Mouse (Mus musculus) small intestine, adult 2 months (tissue): ENCODE data around the gene Syngr3. TPM values are rescaled to one million over a fixed set of nuclear protein-coding genes. Genes with fewer than 3 reads are reported as not detected.

Source experiments
- H3K27ac ChIP-seq: fragments of 200-500 bp; 2 replicates; pipeline ENCODE4 v1.5.1; 2012; ENCODE audit warnings: low read depth, low read length, control low read depth, inconsistent platforms; ENCODE audit not compliant: insufficient read depth
- H3K27me3 ChIP-seq: fragments of 200-500 bp; 2 replicates; pipeline ENCODE4 v1.6.1; 2012; ENCODE audit warnings: mild to moderate bottlenecking, moderate library complexity, low read length, inconsistent platforms; ENCODE audit not compliant: control insufficient read depth, insufficient read depth
- H3K36me3 ChIP-seq: fragments of 200-500 bp; 2 replicates; pipeline ENCODE4 v1.6.1; 2012; ENCODE audit warnings: mild to moderate bottlenecking, low read length, control low read depth, inconsistent platforms; ENCODE audit not compliant: control insufficient read depth, insufficient read depth
- H3K4me1 ChIP-seq: fragments of 200-500 bp; 2 replicates; pipeline ENCODE4 v1.6.1; 2012; ENCODE audit warnings: low read length, inconsistent platforms, mixed read lengths; ENCODE audit not compliant: control insufficient read depth, insufficient read depth, insufficient read length
- H3K4me3 ChIP-seq: fragments of 200-500 bp; 2 replicates; pipeline ENCODE4 v1.5.1; 2012; ENCODE audit warnings: low read depth, mild to moderate bottlenecking, control low read depth, inconsistent platforms, low read length, moderate library complexity
- CTCF ChIP-seq: fragments of 200-500 bp; IDR thresholded peaks from 2 replicates; pipeline ENCODE4 v1.5.1; 2012; ENCODE audit warnings: low read depth, mild to moderate bottlenecking, control low read depth, inconsistent platforms, low read length, moderate library complexity, mixed read lengths; ENCODE audit not compliant: insufficient replicate concordance, insufficient read length; ENCODE audit errors: extremely low read depth
- POLR2A ChIP-seq: fragments of 200-500 bp; IDR thresholded peaks from 2 replicates; pipeline ENCODE4 v1.6.1; 2012; ENCODE audit warnings: low read depth, mild to moderate bottlenecking, control low read depth, inconsistent platforms, low read length, moderate library complexity
- WGBS: fragments of 180-500 bp; shearing (Covaris S2); methylation state at CpG from one replicate; pipeline ENCODE4 v1.1.7; 2018; 5-methylcytosine and 5-hydroxymethylcytosine counted together
- polyA plus RNA-seq: library from polyadenylated mRNA; depleted of rRNA; stranded (reverse); fragments of >200 nt; gene quantifications from 2 replicates; pipeline ENCODE4 v1.2.3, GENCODE M21; 2012

The Syngr3 gene
- polyA plus RNA-seq, 1 experiment = 1.3 TPM

- H3K4me3 ChIP-seq = peak overlapping the region; percentile 65; the same call in 1 of the 2 replicates
- H3K27me3 ChIP-seq = no peaks in the 10 kb centered on the region
- TF ChIP-seq POLR2A (no peak), CTCF (no peak)
- peaks cover 20% of the 10 kb centered on the region for H3K4me1 ChIP-seq
- peaks cover 27% of the 10 kb centered on the region for H3K36me3 ChIP-seq
- 88% methylated on average over 9 of the region's 9 CpGs for WGBS
- no peak overlapping the region for H3K27ac ChIP-seq
Measured at GRCm38 (mm10) chr17:24701251-24701650, 11.5 kb upstream of the Syngr3 start.

GRCm38 (mm10) chr17:24699473-24699872 is 9.7 kb upstream of the Syngr3 start:
- TF ChIP-seq CTCF (no peak), POLR2A (peak; percentile 76)
- Histone ChIP-seq H3K4me1 (peaks cover 23% of the 10 kb centered on the region), H3K36me3 (peaks cover 27% of the 10 kb centered on the region), H3K27me3 (no peaks in the 10 kb centered on the region), H3K27ac (peak overlapping the region; percentile 99), H3K4me3 (peak overlapping the region; percentile 65)
- 30% methylated on average over 2 of the region's 2 CpGs for WGBS

- Histone ChIP-seq H3K36me3 (peaks cover 21% of the 10 kb centered on the region), H3K27me3 (no peaks in the 10 kb centered on the region), H3K4me3 (peak overlapping the region; percentile 66), H3K27ac (peak overlapping the region; percentile 99), H3K4me1 (peaks cover 23% of the 10 kb centered on the region)
- TF ChIP-seq CTCF = no peak
- no peak for TF ChIP-seq POLR2A
- WGBS = 28% methylated on average over 9 of the region's 9 CpGs
Measured at GRCm38 (mm10) chr17:24698715-24699114, 9.0 kb upstream of the Syngr3 start.

GRCm38 (mm10) chr17:24697985-24698384 is 8.2 kb upstream of the Syngr3 start:
- no peak for TF ChIP-seq CTCF
- no peak; the same call in 1 of the 2 replicates for TF ChIP-seq POLR2A
- H3K4me3 ChIP-seq = peak overlapping the region; percentile 66
- H3K36me3 ChIP-seq = peaks cover 21% of the 10 kb centered on the region
- WGBS = 11% methylated on average over 5 of the region's 5 CpGs
- H3K4me1 ChIP-seq = peaks cover 23% of the 10 kb centered on the region
- H3K27me3 ChIP-seq = no peaks in the 10 kb centered on the region
- H3K27ac ChIP-seq = peak overlapping the region; percentile 99

GRCm38 (mm10) chr17:24696011-24696697 is 6.4 kb upstream of the Syngr3 start, which contains the start of the genes Gfer and Noxo1:
Gfer (minus strand) TSS chr17:24696156.
Noxo1 (plus strand) TSS chr17:24696234.
- TF ChIP-seq CTCF (no peak; the same call in 1 of the 2 replicates), POLR2A (no peak; the same call in none of the 2 replicates)
- WGBS = 2% methylated on average over 73 of the region's 76 CpGs

GRCm38 (mm10) chr17:24695326-24696010 is 5.7 kb upstream of the Syngr3 start:
- peak overlapping the region; percentile 74 for H3K4me3 ChIP-seq
- TF ChIP-seq CTCF (no peak), POLR2A (no peak)
- no peaks in the 10 kb centered on the region for H3K27me3 ChIP-seq
- H3K27ac ChIP-seq = peak overlapping the region; percentile 48
- 3% methylated on average over 50 of the region's 51 CpGs for WGBS
- peaks cover 20% of the 10 kb centered on the region; the same call in 1 of the 2 replicates for H3K4me1 ChIP-seq
- H3K36me3 ChIP-seq = peaks cover 7% of the 10 kb centered on the region

More at GRCm38 (mm10) chr17:24696011-24696697, 6.4 kb upstream of the Syngr3 start, which contains the start of the genes Gfer and Noxo1:
- H3K36me3 ChIP-seq = peaks cover 14% of the 10 kb centered on the region
- peak within 1 kb of the TSS; percentile 99 for H3K27ac ChIP-seq
- peaks cover 23% of the 10 kb centered on the region for H3K4me1 ChIP-seq
- H3K4me3 ChIP-seq = peak within 1 kb of the TSS; percentile 74
- H3K27me3 ChIP-seq = no peaks in the 10 kb centered on the region

- H3K4me3 ChIP-seq = no peak overlapping the region
- TF ChIP-seq POLR2A (no peak), CTCF (no peak)
- peaks cover 17% of the 10 kb centered on the region for H3K4me1 ChIP-seq
- H3K27ac ChIP-seq = no peak overlapping the region
- 81% methylated on average over 5 of the region's 5 CpGs for WGBS
- peaks cover 17% of the 10 kb centered on the region for H3K27me3 ChIP-seq
- peaks cover 7% of the 10 kb centered on the region for H3K36me3 ChIP-seq
Measured at GRCm38 (mm10) chr17:24692385-24692784, 2.6 kb upstream of the Syngr3 start.
